Mouse (Mus musculus): Measurements from ENCODE around the gene Nol8.

- TF ChIP-seq ZNF384 (IDR thresholded peaks at IDR 0.05; ENCODE audit: low read depth, low read length) = no peak
- TF ChIP-seq CHD2 (IDR thresholded peaks at IDR 0.05; ENCODE audit: low read depth, low read length) = no peak
- TF ChIP-seq MAFK (IDR thresholded peaks at IDR 0.05; ENCODE audit: insufficient read depth, low read depth, low read length) = no peak
- TF ChIP-seq ZC3H11A (IDR thresholded peaks at IDR 0.05; ENCODE audit: borderline replicate concordance, low read depth, low read length) = no peak
Observed at GRCm38 (mm10) chr13:49639965-49640364, 12.9 kb upstream of the Nol8 start.
